Mouse (Mus musculus) embryonic facial prominence, embryonic 15.5 days (tissue): ENCODE data around the gene Rcor2. TPM values are rescaled to one million over a fixed set of nuclear protein-coding genes. Genes with fewer than 3 reads are reported as not detected.

ENCODE experiments used
- ATAC-seq: fragments of 200-750 bp; cut with Nextera tagmentation; 2 replicates; pipeline ENCODE4 v1.8.0; 2017; ENCODE audit warnings: low read depth, moderate TSS enrichment; ENCODE audit not compliant: insufficient number of reproducible peaks, low FRiP score, low TSS enrichment
- H3K27ac ChIP-seq: fragments of 300-500 bp; sonication (generic); replicated peaks from 2 replicates; pipeline ENCODE4 v1.5.1; 2015; ENCODE audit warnings: mild to moderate bottlenecking, inconsistent platforms
- H3K27me3 ChIP-seq: fragments of 300-500 bp; sonication (generic); 2 replicates; pipeline ENCODE4 v1.6.1; 2015; ENCODE audit warnings: inconsistent platforms
- H3K36me3 ChIP-seq: fragments of 300-500 bp; sonication (generic); 2 replicates; pipeline ENCODE4 v1.6.1; 2015; ENCODE audit warnings: mild to moderate bottlenecking, inconsistent platforms
- H3K4me1 ChIP-seq: fragments of 300-500 bp; sonication (generic); 2 replicates; pipeline ENCODE4 v1.6.1; 2015; ENCODE audit warnings: inconsistent platforms
- H3K4me2 ChIP-seq: fragments of 300-500 bp; sonication (generic); replicated peaks from 2 replicates; pipeline ENCODE4 v1.6.1; 2015; ENCODE audit warnings: mild to moderate bottlenecking, inconsistent platforms
- H3K4me3 ChIP-seq: fragments of 300-500 bp; sonication (generic); replicated peaks from 2 replicates; pipeline ENCODE4 v1.5.1; 2015; ENCODE audit warnings: mild to moderate bottlenecking, inconsistent platforms
- H3K9ac ChIP-seq: fragments of 300-500 bp; sonication (generic); 2 replicates; pipeline ENCODE4 v1.6.1; 2015; ENCODE audit warnings: inconsistent platforms
- H3K9me3 ChIP-seq: fragments of 300-500 bp; sonication (generic); replicated peaks from 2 replicates; pipeline ENCODE4 v1.6.1; 2016; ENCODE audit warnings: inconsistent platforms
- WGBS: fragments of 180-500 bp; shearing (Covaris S2); methylation state at CpG from one replicate; pipeline ENCODE4 v1.1.7; 2015; 5-methylcytosine and 5-hydroxymethylcytosine counted together
- polyA plus RNA-seq: library from polyadenylated mRNA; unstranded; fragments of >200 nt; fragmentation: Nextera tagmentation; extraction: Ambion mirVana; gene quantifications from 2 replicates; pipeline ENCODE4 v1.2.1, GENCODE M21; 2015

Gene Rcor2
- polyA plus RNA-seq, 1 experiment from 2014 or later = 22.9 TPM

DNA sequence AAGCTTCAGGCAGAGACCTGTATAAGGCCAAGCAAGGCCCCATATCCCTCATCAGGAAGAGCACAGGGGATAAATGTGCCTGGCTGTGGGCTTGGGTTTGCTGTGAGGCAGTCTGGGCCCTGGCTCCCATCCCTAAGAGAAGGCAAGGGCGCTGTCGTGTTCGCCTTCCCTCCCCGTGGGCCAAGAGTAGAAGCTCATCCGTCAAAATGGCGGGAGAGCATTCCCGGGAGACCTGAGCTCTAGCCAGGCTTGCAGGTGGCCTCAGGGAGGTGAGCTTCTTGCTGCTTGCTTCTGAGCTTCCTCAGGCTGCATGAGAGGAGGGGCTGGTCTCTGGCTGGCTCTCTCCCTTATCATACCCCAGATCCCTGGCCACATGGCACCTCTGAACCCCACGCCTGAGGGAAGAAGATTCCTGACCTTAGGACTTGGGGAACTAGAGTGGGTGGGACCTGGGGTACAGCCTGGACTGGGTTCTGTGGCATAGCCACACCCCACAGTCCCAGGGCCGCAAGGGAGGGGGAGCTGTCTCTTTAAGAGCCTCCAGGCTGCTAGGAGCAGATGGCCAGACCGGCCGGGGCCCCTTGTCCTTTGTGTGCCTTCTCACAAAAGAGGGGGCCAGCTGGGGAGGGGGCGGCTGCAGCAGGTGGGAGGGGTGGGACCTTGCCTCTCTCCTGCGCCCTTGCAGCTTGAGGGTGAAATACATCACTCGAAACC lies 1.5 kb upstream of the Rcor2 start:
- no peak overlapping the region for H3K4me3 ChIP-seq
- no peak overlapping the region for H3K9ac ChIP-seq
- H3K4me1 ChIP-seq = peaks cover 58% of the 10 kb centered on the region
- 26% methylated on average over 14 of the region's 14 CpGs for WGBS
- peak overlapping the region; percentile 71 for H3K27ac ChIP-seq
- 0 out of 2 replicates have a peak, but pooled peaks cover 3% of the 10 kb centered on the region for H3K36me3 ChIP-seq
- ATAC-seq = no peak
- no peaks in the 10 kb centered on the region for H3K9me3 ChIP-seq
- H3K4me2 ChIP-seq = peak overlapping the region; percentile 10; the same call in 1 of the 2 replicates
- no peaks in the 10 kb centered on the region for H3K27me3 ChIP-seq

DNA sequence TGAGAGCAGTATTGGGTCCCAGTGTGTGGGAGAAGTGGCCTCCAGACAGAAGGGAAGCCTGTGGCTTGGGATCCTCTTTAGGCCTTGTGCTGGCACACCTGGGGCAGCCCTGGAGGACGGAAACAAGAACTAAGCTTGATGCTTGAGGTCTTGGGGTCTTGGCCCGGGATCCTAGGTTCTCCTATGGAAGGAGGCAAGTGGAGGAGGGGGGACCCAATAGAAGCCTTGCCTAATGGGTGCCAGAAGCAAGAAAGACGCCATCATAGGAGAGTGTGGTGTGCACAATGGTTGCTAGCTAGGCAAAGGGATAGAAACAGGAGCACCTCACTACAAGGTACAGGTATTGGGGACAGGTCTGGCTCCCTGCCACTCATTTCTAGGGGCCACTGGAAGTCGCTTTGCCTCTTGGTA lies 699 bp upstream of the Rcor2 start:
- Histone ChIP-seq H3K36me3 (peaks cover 7% of the 10 kb centered on the region), H3K27ac (peak overlapping the region; percentile 94), H3K27me3 (no peaks in the 10 kb centered on the region), H3K4me1 (peaks cover 61% of the 10 kb centered on the region), H3K9ac (no peak overlapping the region), H3K4me2 (peak overlapping the region; percentile 10; the same call in 1 of the 2 replicates), H3K9me3 (no peaks in the 10 kb centered on the region), H3K4me3 (no peak overlapping the region)
- no peak for ATAC-seq
- 54% methylated on average over 4 of the region's 4 CpGs for whole genome bisulfite sequencing

DNA sequence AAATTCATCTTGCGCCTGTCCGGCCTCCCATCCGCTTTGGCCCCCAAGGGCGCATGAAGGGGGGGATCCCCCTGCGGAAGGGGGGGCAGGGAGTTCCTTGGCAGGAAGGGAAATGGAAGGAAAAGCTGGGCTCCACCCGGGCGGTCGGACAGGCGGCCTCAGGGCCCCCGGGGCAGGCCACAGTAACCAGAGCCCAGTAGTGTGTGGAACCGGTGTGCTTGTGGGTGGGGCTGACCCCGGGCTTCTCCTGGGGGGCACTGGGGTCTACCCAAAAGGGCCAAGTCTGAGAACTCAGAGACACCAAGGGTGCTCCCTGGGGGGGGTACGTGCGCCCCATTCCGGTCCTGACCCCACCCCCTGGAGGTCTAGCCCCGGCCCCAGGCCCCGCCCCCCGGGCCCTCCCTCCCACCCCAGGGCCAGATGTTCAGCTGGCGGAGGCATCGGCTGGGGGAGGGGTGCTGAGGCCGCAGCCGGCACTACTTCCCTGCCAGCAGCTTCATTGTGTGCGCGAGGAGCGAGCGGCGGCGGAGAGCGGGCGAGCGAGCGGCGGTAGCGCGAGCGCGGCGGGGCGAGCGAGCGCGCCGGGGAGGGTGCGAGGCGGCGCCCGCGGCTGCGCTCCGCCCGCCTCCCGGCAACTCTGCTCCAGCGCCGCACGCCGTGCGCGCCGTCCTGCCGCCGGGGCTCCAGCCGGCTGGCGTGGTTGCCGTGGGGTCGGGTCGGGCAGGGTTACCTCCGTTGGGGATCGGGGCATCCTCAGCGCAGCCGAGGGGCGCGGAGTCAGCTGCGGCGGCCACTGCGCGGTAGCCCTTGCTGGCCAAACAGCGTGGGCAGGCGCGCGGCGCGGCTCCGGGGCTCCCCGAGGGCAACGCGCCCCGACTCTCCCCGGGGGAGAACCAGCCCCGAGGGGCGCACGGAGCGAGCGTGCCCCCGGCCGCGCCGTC lies 926 bp downstream of the Rcor2 start:
- Histone ChIP-seq H3K36me3 (peaks cover 21% of the 10 kb centered on the region), H3K4me1 (peaks cover 61% of the 10 kb centered on the region), H3K27me3 (no peaks in the 10 kb centered on the region), H3K4me2 (peak overlapping the region; percentile 88), H3K9me3 (no peaks in the 10 kb centered on the region), H3K9ac (peak overlapping the region; percentile 79), H3K27ac (peak overlapping the region; percentile 94), H3K4me3 (peak overlapping the region; percentile 76)
- ATAC-seq = peak; percentile 71
- under 1% methylated on average over 84 of the region's 97 CpGs for WGBS

DNA sequence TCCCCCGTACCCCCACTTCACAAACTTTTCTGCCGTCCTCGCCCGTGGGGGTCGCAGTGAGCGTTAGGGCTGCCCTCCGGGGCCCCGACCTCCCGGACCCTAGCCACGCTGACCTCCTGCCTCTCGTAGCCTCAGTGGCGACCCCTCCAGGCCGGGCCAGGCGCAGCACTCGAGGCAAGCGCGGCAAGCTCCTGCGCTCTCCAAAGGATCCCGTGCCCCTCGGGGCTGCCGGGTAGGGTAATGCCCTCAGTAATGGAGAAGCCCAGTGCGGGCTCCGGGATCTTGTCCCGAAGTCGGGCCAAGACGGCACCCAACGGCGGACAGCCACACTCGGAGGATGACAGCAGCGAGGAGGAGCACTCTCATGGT lies 1.6 kb downstream of the Rcor2 start:
- Histone ChIP-seq H3K9me3 (no peaks in the 10 kb centered on the region), H3K4me1 (peaks cover 61% of the 10 kb centered on the region), H3K27me3 (no peaks in the 10 kb centered on the region), H3K27ac (peak overlapping the region; percentile 94), H3K36me3 (peaks cover 28% of the 10 kb centered on the region), H3K4me2 (peak overlapping the region; percentile 88), H3K9ac (peak overlapping the region; percentile 79), H3K4me3 (peak overlapping the region; percentile 76)
- under 1% methylated on average over 30 of the region's 30 CpGs for WGBS
- ATAC-seq = no peak

DNA sequence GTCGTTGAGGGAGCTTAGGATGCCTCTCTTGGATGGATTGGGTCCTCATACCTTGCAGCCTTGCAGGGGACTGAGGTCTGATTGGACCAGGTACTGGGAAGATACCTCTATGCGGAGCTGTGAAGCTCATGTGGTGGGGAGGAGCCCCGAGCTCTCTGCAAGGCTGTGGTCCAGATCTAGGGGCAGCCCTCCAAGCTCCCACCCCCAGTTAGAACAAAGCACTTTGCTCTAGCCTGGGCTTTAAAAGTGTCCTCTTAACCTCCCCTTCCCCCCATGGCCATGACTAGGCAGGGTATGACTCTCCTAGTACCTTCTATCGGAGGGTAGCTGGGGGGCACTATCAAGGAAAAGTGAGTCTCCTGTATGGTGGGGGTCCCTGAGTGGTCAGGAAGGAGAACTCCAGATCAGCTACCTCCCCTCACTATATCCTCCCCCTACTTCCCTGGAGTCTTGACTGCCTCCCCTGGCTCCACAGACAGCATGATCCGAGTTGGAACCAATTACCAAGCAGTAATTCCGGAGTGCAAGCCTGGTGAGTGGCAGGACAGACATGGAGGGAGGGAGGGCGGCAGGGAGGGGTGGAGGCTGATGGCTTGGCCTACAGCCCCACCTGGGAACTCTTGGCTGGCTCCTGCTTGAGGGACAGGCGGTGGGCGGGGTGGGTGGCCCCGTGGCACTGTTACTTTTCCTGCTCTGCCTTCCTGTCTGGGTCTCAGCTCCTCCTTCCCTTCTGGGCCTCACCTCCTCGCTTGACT lies 2.3 kb downstream of the Rcor2 start:
- WGBS = 3% methylated on average over 11 of the region's 11 CpGs
- Histone ChIP-seq H3K9ac (peak overlapping the region; percentile 79), H3K27me3 (no peaks in the 10 kb centered on the region), H3K36me3 (peaks cover 36% of the 10 kb centered on the region), H3K27ac (peak overlapping the region; percentile 94), H3K4me3 (peak overlapping the region; percentile 76), H3K9me3 (no peaks in the 10 kb centered on the region), H3K4me1 (peaks cover 61% of the 10 kb centered on the region), H3K4me2 (peak overlapping the region; percentile 88)
- ATAC-seq = no peak

DNA sequence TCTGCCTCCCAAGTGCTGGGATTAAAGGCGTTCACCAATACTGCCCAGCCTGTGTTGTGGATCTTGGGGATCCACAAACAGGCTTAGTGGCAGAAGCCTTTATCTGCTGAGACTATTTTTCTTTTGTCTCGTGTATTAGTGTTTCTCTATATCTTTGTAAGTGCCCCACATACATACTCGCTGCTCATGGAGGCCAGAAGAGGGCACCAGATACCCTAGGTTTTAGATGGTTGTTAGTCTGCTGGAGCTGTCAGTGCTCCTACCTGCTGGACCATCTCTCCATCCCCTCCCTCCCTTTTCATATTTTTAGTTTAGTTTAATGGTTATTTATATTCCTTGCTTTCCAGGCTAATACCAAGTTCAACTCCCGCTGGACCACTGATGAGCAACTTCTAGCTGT lies 6.4 kb downstream of the Rcor2 start:
- Histone ChIP-seq H3K4me2 (no peak overlapping the region), H3K9me3 (no peaks in the 10 kb centered on the region), H3K36me3 (peaks cover 63% of the 10 kb centered on the region), H3K9ac (no peak overlapping the region), H3K27me3 (no peaks in the 10 kb centered on the region), H3K4me3 (no peak overlapping the region), H3K27ac (no peak overlapping the region), H3K4me1 (peaks cover 59% of the 10 kb centered on the region)
- no peak for ATAC-seq
- WGBS = 90% methylated on average over 4 of the region's 4 CpGs

DNA sequence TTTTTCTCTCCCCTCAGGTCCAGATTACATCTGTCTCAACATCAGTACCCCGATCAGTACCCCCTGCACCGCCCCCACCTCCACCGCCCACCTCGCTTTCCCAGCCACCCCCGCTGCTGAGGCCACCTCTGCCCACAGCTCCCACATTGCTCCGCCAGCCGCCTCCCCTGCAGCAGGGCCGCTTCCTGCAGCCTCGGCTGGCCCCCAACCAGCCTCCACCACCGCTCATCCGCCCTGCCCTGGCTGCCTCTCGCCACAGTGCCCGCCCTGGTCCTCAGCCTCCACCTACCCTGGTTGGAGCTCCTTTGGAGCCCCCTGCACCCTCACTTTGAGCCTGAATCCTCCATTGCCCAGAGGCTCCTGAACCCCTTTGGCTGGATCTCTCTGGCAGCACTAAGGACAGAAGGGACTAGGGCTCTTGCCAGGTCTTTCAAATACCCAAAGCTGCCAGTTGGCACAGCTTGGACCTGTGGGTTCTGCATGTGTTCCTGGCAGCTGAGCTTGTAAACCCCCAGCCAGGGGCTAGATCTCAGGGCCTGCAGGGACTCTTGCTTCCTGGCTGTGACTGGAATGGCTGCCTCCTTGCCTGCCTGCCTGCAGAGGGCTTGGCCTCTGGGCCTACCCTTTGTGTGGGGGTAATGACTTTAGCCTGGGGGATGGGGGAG lies 7.3 kb downstream of the Rcor2 start:
- WGBS = 56% methylated on average over 13 of the region's 13 CpGs
- Histone ChIP-seq H3K4me2 (no peak overlapping the region; the same call in 1 of the 2 replicates), H3K4me1 (peaks cover 60% of the 10 kb centered on the region), H3K27ac (peak overlapping the region; percentile 75), H3K27me3 (no peaks in the 10 kb centered on the region), H3K36me3 (peaks cover 71% of the 10 kb centered on the region), H3K4me3 (no peak overlapping the region), H3K9ac (no peak overlapping the region), H3K9me3 (no peaks in the 10 kb centered on the region)
- ATAC-seq = no peak

DNA sequence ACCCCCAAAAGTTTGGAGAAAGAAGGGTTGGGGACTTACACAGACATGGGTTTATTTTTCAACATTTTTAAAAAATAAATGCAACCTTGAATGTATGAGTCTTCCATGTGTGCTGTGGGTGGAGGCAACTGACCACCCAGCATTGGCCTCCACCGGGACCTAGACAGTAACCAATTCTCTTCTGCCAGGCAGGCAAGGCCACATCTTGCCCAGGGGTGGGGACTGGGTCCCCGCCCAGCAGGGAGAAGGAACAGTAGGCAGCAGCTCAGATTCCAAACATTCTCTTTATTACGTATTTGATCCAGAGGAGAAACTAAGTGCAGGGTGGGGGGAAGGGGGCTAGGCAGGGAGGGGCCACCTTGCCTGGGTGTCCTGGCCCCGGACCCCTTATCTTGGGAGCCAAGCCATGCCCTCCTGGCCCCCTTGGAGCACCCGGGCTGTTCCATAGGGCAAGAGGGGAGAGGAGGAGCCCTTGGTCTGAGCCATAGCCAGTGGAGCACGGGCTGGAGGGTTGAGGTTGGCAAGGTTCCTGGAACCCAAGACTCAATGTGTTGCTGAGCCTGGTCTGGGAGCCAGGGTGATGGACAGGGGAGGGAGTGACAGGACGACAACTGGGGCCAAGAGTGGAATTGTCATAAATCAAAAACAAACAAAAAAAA lies 8.1 kb downstream of the Rcor2 start:
- no peak overlapping the region for H3K4me2 ChIP-seq
- H3K9ac ChIP-seq = no peak overlapping the region
- no peak overlapping the region for H3K4me3 ChIP-seq
- H3K36me3 ChIP-seq = peaks cover 78% of the 10 kb centered on the region
- ATAC-seq = no peak
- no peaks in the 10 kb centered on the region for H3K9me3 ChIP-seq
- WGBS = 38% methylated on average over 7 of the region's 7 CpGs
- H3K27me3 ChIP-seq = no peaks in the 10 kb centered on the region
- peaks cover 55% of the 10 kb centered on the region for H3K4me1 ChIP-seq
- peak overlapping the region; percentile 75 for H3K27ac ChIP-seq

DNA sequence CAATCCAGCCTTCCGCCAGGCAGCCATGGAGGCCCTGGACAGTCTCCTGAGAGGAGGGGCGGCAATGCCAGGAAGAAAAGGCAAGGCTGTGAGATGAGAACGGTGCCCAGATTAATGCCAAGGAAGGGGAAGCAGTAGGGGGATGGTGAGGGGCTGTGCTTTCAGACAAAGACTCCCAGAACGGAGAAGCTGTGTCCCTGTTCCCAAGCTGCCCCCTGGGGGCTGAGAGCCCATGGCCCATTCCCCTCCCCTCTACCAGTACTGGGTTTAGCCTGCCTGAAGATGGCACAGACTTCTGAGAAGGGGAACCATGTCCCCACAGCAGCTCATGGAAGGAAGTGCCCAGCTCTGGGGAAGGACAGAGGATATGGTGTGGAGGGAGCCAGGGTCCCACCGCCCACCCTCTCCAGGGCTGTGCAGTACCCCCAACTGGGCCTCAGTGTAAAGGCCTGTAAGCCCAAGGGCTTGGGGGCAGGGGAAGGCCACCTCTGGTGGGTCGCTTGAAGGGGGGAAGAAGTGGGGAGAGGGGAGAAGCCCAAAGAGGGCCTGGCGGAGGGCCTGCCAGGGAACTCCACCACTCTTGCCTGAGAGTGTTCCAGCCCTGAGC lies 9.0 kb downstream of the Rcor2 start:
- WGBS = 48% methylated on average over 7 of the region's 7 CpGs
- H3K4me1 ChIP-seq = peaks cover 48% of the 10 kb centered on the region
- no peaks in the 10 kb centered on the region for H3K9me3 ChIP-seq
- H3K27me3 ChIP-seq = no peaks in the 10 kb centered on the region
- no peak overlapping the region for H3K4me2 ChIP-seq
- no peak overlapping the region for H3K4me3 ChIP-seq
- no peak overlapping the region for H3K9ac ChIP-seq
- peak overlapping the region; percentile 74 for H3K27ac ChIP-seq
- no peak for ATAC-seq
- peaks cover 81% of the 10 kb centered on the region for H3K36me3 ChIP-seq

DNA sequence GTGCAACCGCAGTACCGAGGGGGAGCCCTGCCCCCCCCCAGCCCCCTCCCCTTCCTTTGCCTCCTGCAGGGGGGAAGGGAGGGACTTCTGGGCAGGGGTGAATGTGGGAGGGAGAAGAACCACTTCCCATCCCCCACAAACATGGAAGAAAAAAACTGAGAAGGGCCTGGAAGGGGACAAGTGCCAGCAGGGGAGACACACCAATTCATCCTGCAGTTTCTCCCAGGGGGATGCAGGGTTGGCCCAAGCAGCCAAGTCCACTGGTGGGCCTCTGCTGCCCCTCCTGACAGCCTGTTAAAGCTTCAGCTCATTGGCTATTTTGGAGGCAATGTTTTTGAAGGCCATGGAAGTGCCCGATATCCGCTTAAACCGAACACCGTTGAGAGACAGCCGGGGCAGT lies 9.7 kb downstream of the Rcor2 start:
- WGBS = 67% methylated on average over 7 of the region's 7 CpGs
- Histone ChIP-seq H3K27ac (peak overlapping the region; percentile 74), H3K27me3 (no peaks in the 10 kb centered on the region), H3K36me3 (peaks cover 81% of the 10 kb centered on the region), H3K4me3 (no peak overlapping the region), H3K9ac (no peak overlapping the region), H3K9me3 (no peaks in the 10 kb centered on the region), H3K4me2 (no peak overlapping the region), H3K4me1 (peaks cover 48% of the 10 kb centered on the region)
- ATAC-seq = no peak
